Mouse (Mus musculus) kidney, adult 8-10 months (tissue): ENCODE data around the gene Ccdc169.
A peak's percentile ranks its signal among the peaks of the same experiment; 100 is the strongest.

Source experiments
- DNase-seq, 2 experiments: peaks; one replicate each; pipeline ENCODE4 v3.0.0; 2022

Ccdc169 gene

DNA sequence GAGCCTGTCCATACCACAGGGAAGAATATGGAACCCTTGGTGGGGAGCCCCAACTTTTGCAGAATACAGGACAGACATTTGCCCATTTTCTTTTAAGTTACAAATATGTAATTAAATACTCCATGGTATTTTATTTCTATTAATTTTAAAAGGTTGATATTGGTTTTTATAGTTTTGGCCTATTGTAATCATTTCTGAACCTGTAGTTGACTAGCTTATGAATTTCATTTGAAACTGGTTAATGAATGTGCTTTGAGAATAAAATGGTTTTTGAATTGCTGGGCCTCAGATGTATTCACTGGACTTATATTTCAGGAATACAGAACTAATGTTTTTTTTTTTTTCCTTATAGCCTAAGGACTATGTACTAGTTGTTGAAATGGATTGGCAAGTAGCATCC is at the start of gene Ccdc169:
Ccdc169 (plus strand) TSS at position 301 of the 400 bp plus-strand sequence.
- DNase-seq = no peak

DNA sequence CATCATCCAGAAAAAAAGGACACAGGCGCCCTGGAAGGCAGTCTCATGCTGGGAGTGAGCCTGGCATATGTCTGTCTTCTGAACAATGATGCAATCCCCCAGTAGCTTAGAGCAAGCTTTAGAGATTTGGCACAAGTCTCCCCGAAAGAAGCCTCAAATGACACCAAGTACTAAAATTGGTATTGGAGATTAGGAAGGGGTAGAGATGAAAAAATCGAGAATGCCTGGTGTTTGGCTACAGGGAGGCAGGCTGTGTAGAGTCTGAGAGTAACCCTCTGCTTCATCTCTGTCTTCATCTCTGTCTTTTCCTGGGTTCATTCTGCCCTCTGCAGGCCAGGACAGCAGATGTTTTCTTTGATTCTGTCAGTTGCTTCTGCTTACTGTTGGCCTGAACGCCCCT is 49.8 kb upstream of the Ccdc169 start:
- no peak for DNase-seq

DNA sequence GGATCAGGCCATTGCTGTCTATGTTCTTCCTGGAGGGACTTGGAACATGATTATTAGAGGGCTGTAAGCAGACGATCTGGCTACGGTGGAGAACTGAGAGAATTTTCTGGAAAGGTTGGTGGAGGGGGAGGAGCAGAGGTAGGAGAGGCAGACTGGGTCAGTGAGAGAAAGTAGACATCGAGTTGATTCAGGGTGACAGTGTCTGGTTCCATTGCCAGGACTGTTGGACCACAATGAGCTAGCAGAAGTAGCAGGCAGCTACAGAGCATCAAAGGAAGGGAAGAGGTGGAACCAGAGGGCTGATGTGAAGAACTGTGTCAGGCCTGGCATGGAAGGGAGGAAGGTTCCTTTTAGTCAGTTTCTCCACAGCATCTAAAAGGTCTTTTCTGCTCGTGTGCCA is 48.8 kb upstream of the Ccdc169 start:
- DNase-seq = no peak

GRCm38 (mm10) chr3:55088843-55089242 is 48.3 kb upstream of the Ccdc169 start:
- peak; percentile 27 to 68 for DNase-seq

GRCm38 (mm10) chr3:55089291-55089690 is 47.8 kb upstream of the Ccdc169 start:
- no peak for DNase-seq

DNA sequence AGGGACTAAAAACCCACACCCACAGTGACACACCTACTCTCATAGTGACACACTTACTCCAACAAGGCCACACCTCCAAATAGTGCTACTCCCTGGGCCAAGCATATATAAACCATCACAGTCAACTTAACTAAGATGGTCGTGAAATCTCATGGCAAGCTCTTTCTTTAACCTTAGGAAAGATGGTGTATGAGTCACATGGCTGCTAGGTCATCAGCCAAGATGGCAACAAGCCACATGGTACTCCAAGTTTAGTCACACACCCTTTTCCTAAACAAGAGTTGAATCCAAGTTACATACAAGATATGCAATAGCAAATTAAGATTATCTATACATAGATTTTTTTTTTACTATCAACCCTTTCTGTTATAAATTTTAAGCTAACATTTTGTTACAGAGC is 44.0 kb upstream of the Ccdc169 start:
- DNase-seq = no peak

- no peak for DNase-seq
These were observed 41.0 kb upstream of the Ccdc169 start for GRCm38 (mm10) chr3:55095968-55096654.

GRCm38 (mm10) chr3:55096655-55097005 is 40.5 kb upstream of the Ccdc169 start:
- DNase-seq = no peak

GRCm38 (mm10) chr3:55097186-55097585 is 40.0 kb upstream of the Ccdc169 start:
- no peak for DNase-seq

- DNase-seq = no peak
These were observed 39.1 kb upstream of the Ccdc169 start for GRCm38 (mm10) chr3:55098014-55098413.

GRCm38 (mm10) chr3:55098990-55099389 is 38.1 kb upstream of the Ccdc169 start:
- DNase-seq = no peak

DNA sequence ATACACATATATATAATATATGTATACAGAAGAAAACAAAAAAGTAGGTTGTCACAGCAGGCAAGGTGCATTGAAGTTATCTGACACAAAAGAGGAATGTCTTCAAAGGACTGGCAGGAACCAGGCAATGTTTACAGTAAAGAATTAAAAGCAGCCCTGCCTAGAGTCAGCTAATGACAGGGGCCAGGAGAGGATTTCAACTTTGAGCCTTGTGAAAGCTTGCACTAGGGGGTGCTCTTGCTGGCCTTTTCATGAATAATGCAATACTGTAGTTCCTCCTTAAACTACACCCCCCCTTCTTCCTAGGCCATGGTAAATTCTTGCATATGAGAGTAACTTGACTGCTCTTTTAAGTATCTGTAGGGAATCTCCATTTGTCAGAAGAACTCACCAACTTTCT is 36.0 kb upstream of the Ccdc169 start:
- DNase-seq = no peak

DNA sequence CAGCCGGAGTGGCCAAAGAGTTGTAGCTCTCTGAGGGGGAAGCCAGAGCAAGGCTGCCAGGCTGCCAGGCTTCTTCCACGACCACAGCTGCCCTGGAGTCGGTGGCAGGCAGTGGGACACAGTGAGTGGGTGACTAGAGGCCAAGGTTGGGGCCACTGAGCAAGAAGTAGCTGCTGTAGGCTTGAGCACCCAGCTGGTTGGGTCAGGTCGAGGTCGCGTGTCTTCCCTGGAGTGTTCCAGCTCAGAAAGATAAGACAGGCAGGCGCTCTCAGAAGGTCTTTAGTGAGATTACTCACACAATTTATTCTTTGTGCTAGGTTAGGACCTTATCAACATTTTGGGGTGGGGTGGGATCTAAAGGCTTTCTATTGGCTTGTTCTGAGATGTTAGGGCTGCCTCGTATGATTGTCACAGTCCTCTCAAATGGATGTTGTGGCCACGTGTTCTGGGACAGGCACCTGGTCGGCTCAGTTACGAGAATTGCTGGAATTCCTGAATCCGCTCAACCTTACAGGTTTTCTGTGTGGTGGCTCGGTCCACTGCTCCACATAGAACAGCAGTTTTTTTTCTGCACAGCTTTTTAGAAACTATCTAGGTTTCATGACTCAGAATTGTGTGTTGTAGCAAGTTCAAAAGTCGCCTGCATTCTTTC is 31.6 kb upstream of the Ccdc169 start:
- peak; percentile 22 to 51 for DNase-seq

DNA sequence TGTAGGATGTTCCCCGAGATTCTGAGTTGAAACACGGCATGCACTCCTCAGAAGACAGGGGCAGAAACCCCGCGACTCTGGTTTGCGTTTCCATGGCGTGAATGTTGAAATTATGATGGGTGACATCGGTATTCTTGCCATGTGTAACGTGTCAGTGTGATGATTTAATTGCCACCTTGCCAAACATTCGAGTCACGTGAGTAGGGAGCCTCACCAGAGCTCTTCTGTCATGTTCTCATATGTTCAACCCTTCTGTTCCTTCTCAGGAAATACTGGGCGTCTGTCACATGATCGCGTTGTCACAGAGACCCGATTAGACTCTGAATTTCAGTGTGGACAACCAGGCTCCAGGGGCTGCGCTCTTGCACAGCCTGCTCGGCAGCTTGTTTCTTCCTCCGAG is 31.1 kb upstream of the Ccdc169 start:
- DNase-seq = no peak

DNA sequence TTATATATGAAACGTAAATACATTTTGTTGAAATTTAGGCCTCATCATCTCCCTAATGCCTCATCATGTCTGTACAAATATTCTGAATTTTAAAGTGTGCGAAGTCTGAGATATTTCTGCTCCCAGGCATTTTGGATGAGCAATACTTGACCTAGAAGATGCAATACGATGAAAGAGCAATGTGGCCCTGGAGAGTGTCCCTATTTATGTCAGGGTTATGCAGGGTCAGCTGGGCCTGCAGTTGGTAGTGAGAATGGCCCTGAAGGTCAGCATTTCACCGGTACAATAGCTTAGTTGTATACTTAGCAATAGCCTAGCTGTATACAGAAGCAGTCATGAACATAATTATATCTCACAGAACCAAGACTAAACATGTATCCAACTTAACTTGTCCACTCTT is 28.0 kb upstream of the Ccdc169 start:
- DNase-seq = no peak

DNA sequence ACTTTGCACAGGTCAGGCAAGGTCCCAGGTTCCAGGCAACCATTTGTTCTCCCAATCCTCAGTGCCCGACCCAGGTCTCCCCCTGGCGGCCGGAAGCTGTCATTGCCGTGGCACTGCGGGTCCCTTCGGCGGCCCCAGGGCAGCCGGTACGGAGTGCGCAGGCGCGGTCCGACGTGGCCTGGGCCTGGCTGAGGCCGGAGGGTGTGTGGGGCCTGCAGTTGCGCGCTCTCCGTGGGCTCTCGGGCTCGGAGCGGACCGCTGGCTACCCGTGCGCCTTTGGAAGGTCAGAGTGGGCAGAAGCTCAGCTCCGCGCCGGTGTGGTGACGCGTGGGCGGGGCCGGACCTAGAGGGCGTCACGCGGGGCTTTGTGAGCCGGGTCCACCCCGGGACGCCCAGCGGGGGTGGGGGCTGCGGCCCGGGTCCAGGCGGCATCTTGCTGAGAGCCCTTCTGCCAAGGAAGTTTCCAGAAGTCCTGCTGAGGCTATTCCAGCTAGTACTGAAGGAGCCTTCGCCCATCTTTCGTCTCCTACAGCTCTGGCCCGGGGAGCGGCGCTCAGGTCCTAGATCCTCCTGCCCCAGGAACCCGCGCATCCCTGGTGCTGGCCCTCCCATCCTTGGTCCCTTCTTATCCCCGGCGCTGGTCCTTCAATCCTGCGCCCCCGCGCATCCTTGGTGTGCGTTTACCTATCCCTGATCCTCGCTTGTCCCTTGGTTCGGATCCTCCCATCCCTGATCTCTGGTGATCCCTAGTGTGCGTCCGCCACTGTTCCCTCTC is 25.0 kb upstream of the Ccdc169 start, which contains the start of gene Spg20:
Spg20 (plus strand) TSS at position 174 of the 775 bp plus-strand sequence.
- DNase-seq = peak; percentile 92 to 96

DNA sequence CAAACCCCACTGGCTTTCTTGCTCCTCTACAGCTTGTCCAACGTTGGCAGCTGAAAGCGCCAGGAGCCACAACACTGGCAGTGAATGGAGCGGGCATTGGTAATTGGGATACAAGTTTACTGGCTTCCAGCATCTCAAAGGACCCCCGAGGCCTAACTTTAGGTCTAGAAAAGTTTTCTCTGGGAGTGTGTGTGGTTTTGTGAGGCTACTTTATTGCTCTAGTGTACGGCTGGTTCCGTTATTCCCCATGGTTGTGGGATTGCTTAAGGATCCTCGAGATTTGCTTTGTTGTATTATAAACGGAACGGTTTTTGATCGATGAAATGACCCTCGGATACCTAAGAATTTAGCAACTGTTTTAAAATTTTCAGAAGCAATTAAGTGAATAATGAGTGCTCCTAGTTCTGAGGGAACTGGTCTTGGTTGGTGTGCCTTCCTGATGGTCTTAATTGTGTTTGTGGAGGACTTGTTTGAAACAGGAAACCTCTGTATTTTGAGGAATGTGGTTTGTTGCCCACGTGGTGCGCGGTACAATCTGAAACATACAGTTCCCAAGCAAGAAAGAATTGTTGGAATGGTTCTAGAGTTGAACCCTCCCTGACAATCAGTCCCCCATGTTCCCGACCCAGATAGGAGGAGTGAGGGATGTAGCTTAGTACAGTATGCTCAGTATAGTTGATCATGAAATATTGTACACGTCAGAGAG is 24.3 kb upstream of the Ccdc169 start:
- no peak for DNase-seq

DNA sequence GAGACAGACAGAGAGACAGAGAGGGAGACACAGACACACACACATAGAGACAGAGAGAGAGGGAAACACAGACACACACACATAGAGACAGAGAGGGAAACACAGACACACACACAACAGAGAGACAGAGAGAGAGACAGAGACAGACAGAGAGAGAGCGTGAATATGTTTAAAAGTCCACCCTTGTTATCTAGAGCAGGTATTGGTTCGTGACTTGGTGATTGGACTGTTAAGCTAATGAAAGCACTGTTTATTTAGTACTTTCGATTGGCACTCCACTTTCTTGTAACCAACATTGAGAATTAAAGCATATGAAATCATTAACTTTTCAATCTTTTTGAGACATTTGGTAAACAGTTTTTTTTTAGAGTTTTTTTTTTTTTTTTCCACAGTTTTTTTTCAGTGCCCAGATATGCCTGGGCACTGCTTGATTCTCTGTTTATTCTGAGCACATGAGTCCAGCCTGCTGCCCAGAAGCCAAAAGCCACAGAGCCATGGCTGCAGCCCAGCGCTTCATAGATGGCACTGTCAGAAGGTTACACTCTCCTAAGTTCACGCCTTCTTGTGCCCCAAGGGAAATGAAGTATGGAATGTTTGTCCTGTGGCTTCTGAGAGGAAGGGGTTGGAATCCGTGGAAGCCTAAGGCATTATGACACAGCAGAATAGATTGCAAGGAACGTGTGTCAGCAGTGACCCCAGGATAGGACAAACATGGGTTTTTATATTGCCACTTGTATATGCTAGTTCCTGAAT is 22.6 kb upstream of the Ccdc169 start:
- peak in 1 of 2 experiments; percentile 18 for DNase-seq

DNA sequence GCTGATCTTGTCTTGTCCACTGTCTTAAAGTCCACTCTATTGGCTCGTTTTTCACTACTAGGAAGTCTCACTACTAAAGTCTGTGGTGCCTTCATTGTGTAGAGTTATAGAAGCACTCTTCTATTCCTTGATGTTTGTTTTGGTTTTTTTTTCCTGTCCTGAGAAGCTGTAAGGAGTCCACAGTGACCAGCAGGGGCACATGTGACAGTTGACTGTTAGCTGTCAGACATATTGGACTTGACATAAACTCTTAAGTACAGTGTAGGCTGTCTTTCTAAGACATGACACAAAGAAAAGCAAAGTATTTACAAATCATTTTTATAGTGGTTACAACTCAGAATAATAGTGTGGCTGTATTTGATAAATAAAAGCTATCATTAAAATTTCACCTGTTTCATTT is 22.1 kb upstream of the Ccdc169 start:
- no peak for DNase-seq

DNA sequence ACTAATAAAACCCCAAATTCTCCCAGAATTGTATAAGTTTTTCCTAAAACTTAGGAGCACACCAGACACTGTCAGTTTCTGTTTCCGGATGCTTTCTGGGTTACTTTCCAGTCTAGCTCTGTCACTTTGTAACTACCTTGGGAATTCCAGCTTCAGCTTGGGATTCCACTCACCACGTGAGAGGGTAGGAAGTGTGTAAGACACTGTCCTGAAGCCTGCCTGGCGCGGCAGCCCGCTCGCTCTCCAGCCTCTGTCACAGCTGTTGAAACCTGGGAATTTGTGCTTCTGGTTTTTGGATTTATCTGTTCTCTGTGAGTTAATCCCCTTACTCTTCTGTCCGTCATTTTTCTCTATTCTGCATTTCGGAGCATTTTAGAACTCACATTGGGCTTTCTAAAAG is 21.1 kb upstream of the Ccdc169 start:
- DNase-seq = no peak

DNA sequence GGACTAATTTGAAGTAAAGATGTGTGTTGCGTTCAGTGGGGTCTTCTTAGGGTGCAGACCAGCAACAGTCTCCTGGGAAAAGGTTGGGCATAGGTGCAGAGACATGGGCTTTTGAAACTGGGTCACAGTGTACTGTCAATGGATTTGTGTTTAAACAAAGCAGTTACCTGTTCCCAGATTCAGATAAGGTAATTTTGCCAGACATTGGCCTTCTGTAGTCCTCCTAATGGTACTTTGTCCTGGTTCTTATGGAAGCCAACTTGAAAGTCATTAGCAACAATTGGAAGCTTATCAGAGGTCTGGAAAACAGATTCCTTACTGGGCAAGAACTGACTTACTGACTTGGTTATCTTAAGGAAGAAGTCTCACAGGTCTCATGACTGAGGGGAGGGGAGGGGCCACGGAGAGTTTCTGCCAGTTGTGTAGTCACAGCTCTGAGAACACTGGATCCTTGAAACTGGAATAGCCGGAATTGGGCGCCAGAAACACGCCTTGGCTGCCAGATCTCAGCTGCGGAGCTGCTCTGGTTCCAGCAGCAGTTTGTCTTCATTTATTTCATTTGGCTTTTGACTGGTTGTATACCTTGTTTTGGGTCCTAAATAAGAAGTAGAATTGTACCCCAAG is 17.8 kb upstream of the Ccdc169 start:
- DNase-seq = no peak

GRCm38 (mm10) chr3:55122336-55122870 is 14.7 kb upstream of the Ccdc169 start:
- no peak for DNase-seq
